Mouse (Mus musculus) stomach, embryonic 16.5 days (tissue): ENCODE results near the gene Crybb2. TPM values are rescaled to one million over a fixed set of nuclear protein-coding genes. Genes with fewer than 3 reads are reported as not detected.

Experiments used
- ATAC-seq: fragments of 200-750 bp; cut with Nextera tagmentation; 2 replicates; pipeline ENCODE4 v1.8.0; 2017; ENCODE audit warnings: moderate number of reproducible peaks, moderate TSS enrichment; ENCODE audit not compliant: insufficient read depth, low FRiP score
- H3K27ac ChIP-seq: fragments of 300-500 bp; sonication (generic); 2 replicates; pipeline ENCODE4 v1.5.1; 2014; ENCODE audit warnings: low read length
- H3K27me3 ChIP-seq: fragments of 300-500 bp; sonication (generic); 2 replicates; pipeline ENCODE4 v1.6.1; 2014; ENCODE audit warnings: low read length, control low read depth, mixed read lengths; ENCODE audit not compliant: control insufficient read depth, insufficient read depth
- H3K36me3 ChIP-seq: fragments of 300-500 bp; sonication (generic); 2 replicates; pipeline ENCODE4 v1.6.1; 2014; ENCODE audit warnings: low read length; ENCODE audit not compliant: control insufficient read depth, insufficient read depth
- H3K4me1 ChIP-seq: fragments of 300-500 bp; sonication (generic); 2 replicates; pipeline ENCODE4 v1.6.1; 2014; ENCODE audit warnings: low read length, control low read depth, mixed read lengths; ENCODE audit not compliant: control insufficient read depth, insufficient read depth
- H3K4me2 ChIP-seq: fragments of 300-500 bp; sonication (generic); 2 replicates; pipeline ENCODE4 v1.6.1; 2014; ENCODE audit warnings: low read depth, low read length, mixed read lengths
- H3K4me3 ChIP-seq: fragments of 300-500 bp; sonication (generic); replicated peaks from 2 replicates; pipeline ENCODE4 v1.5.1; 2014; ENCODE audit warnings: mild to moderate bottlenecking, low read length
- H3K9ac ChIP-seq: fragments of 300-500 bp; sonication (generic); 2 replicates; pipeline ENCODE4 v1.6.1; 2014; ENCODE audit warnings: low read length
- H3K9me3 ChIP-seq: fragments of 300-500 bp; sonication (generic); replicated peaks from 2 replicates; pipeline ENCODE4 v1.6.1; 2016; ENCODE audit warnings: low read length, control low read depth; ENCODE audit not compliant: control insufficient read depth
- WGBS: fragments of 180-500 bp; shearing (Covaris S2); extraction: QIAGEN DNeasy Blood & Tissue Kit; methylation state at CpG from one replicate; pipeline ENCODE4 v1.1.7; 2014; 5-methylcytosine and 5-hydroxymethylcytosine counted together
- polyA plus RNA-seq: library from polyadenylated mRNA; unstranded; fragments of >200 nt; fragmentation: Nextera tagmentation; extraction: Ambion mirVana; gene quantifications from 2 replicates; pipeline ENCODE4 v1.2.1, GENCODE M21; 2015

Crybb2 gene
- polyA plus RNA-seq, 1 experiment from 2014 or later, result not detected

DNA sequence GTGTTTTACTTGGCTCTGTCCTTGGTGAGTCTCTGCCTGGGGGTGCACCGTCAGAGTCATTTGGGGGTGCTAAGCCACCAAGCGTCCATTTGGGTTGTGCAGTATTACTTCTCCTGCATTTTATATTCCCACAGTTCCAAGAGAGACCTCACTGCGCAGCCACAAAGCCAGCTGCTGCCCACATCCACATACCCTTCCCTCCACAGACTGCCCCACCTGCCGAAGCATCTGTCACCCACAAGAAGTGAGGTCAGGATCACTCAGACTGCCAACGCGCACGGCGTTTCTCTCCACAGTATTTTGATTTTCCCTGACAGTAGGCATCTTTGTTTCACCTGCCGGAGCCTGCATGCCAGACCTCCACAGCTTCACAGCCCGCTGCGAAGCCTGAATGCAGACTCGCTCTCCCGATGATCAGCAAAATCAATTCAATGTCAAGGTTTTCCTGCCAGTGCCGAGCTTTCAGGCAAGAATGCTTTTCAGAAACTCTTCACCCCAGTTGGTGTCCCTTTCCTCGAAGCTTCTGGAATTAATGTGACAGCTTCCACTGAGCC is 38.6 kb downstream of the Crybb2 start:
- Histone ChIP-seq H3K27me3 (no peaks in the 10 kb centered on the region), H3K36me3 (no peaks in the 10 kb centered on the region), H3K27ac (no peak overlapping the region), H3K4me3 (no peak overlapping the region), H3K9ac (no peak overlapping the region), H3K4me2 (no peak overlapping the region), H3K4me1 (peaks cover 11% of the 10 kb centered on the region; the same call in 1 of the 2 replicates), H3K9me3 (no peaks in the 10 kb centered on the region)
- no peak for ATAC-seq
- WGBS, result 65% methylated on average over 15 of the region's 15 CpGs

GRCm38 (mm10) chr5:113030082-113030481 is 39.8 kb downstream of the Crybb2 start:
- no peaks in the 10 kb centered on the region for H3K36me3 ChIP-seq
- H3K27me3 ChIP-seq, result no peaks in the 10 kb centered on the region
- H3K4me2 ChIP-seq, result no peak overlapping the region
- H3K4me1 ChIP-seq, result peaks cover 7% of the 10 kb centered on the region; the same call in 1 of the 2 replicates
- no peak overlapping the region for H3K4me3 ChIP-seq
- no peaks in the 10 kb centered on the region for H3K9me3 ChIP-seq
- no peak overlapping the region for H3K27ac ChIP-seq
- 56% methylated on average over 3 of the region's 3 CpGs for WGBS
- ATAC-seq, result no peak
- no peak overlapping the region for H3K9ac ChIP-seq

- WGBS, result 51% methylated on average over 5 of the region's 5 CpGs
- ATAC-seq, result no peak
- Histone ChIP-seq H3K4me2 (no peak overlapping the region), H3K27me3 (no peaks in the 10 kb centered on the region), H3K27ac (no peak overlapping the region), H3K4me3 (no peak overlapping the region), H3K4me1 (peaks cover 16% of the 10 kb centered on the region), H3K9ac (no peak overlapping the region), H3K36me3 (no peaks in the 10 kb centered on the region), H3K9me3 (no peaks in the 10 kb centered on the region)
Measured at GRCm38 (mm10) chr5:113026706-113027105, 43.2 kb downstream of the Crybb2 start.

GRCm38 (mm10) chr5:113024154-113024764 is 45.7 kb downstream of the Crybb2 start:
- H3K9me3 ChIP-seq, result no peaks in the 10 kb centered on the region
- no peaks in the 10 kb centered on the region for H3K27me3 ChIP-seq
- H3K9ac ChIP-seq, result peak overlapping the region; percentile 54
- WGBS, result 12% methylated on average over 18 of the region's 18 CpGs
- H3K4me1 ChIP-seq, result peaks cover 16% of the 10 kb centered on the region
- peak overlapping the region; percentile 90 for H3K27ac ChIP-seq
- peak overlapping the region; percentile 35 for H3K4me3 ChIP-seq
- no peaks in the 10 kb centered on the region for H3K36me3 ChIP-seq
- peak; percentile 85 for ATAC-seq
- peak overlapping the region; percentile 59 for H3K4me2 ChIP-seq

GRCm38 (mm10) chr5:113018190-113018589 is 51.7 kb downstream of the Crybb2 start:
- no peak overlapping the region for H3K9ac ChIP-seq
- peaks cover 12% of the 10 kb centered on the region for H3K4me1 ChIP-seq
- no peaks in the 10 kb centered on the region for H3K36me3 ChIP-seq
- no peak for ATAC-seq
- no peak overlapping the region for H3K4me2 ChIP-seq
- H3K27ac ChIP-seq, result no peak overlapping the region
- no peak overlapping the region for H3K4me3 ChIP-seq
- WGBS, result 59% methylated on average over 8 of the region's 8 CpGs
- H3K27me3 ChIP-seq, result no peaks in the 10 kb centered on the region
- H3K9me3 ChIP-seq, result no peaks in the 10 kb centered on the region

- H3K36me3 ChIP-seq, result no peaks in the 10 kb centered on the region
- H3K4me3 ChIP-seq, result no peak overlapping the region
- H3K9ac ChIP-seq, result no peak overlapping the region
- no peak overlapping the region for H3K27ac ChIP-seq
- WGBS, result 83% methylated on average over 1 of the region's 1 CpGs
- H3K9me3 ChIP-seq, result no peaks in the 10 kb centered on the region
- H3K4me2 ChIP-seq, result no peak overlapping the region
- ATAC-seq, result no peak
- peaks cover 12% of the 10 kb centered on the region for H3K4me1 ChIP-seq
- no peaks in the 10 kb centered on the region for H3K27me3 ChIP-seq
Measured at GRCm38 (mm10) chr5:113017004-113017403, 52.9 kb downstream of the Crybb2 start.

DNA sequence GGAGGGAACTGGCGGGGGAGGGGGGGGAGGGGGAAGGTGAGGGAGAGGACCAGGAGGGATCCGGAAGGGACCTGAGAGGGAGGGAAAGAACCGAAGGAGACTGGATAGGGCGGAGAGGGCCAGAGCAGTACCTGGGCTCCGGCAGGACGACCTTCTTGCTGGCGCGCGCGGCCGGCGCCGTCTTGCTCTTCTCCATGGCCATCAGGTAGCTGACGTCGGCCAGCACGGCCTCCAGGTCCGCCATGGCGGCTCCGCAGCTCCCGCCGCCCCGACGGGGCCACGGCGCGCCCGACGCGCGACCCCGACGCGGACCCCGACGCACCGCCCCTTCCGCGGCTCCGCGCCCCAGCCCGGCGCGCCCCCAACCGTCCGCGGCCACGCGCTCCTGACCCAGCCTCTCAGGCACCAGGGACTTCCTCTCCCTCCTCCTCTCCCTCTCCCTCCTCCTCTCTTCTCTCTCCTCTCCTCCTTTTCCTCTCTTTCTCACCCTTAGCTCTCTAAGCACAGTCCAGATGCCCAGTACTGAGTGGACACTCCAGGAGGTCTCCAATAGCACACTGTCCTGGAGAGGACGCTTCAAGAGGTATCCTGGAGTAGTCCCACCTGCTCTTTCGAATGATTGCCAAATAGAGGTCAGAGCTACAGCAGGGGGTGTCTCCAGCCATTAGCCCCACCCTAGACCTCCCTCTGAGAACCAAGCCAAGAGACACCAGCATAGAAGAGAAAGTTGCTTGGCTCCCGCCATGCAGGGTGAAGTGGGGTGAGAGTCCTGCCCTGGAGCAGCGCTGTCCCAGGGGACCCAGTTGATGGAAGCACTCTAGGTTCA is 54.5 kb downstream of the Crybb2 start, which contains the start of gene Grk3:
Grk3 (minus strand) TSS at position 556 of the 826 bp plus-strand sequence.
- Histone ChIP-seq H3K9me3 (no peaks in the 10 kb centered on the region), H3K4me3 (peak within 1 kb of the TSS; percentile 69), H3K36me3 (no peaks in the 10 kb centered on the region), H3K27me3 (no peaks in the 10 kb centered on the region), H3K9ac (peak within 1 kb of the TSS; percentile 75), H3K4me2 (peak within 1 kb of the TSS; percentile 76), H3K4me1 (peaks cover 12% of the 10 kb centered on the region), H3K27ac (peak within 1 kb of the TSS; percentile 52; the same call in 1 of the 2 replicates)
- peak; percentile 88 for ATAC-seq
- WGBS, result 3% methylated on average over 39 of the region's 52 CpGs

DNA sequence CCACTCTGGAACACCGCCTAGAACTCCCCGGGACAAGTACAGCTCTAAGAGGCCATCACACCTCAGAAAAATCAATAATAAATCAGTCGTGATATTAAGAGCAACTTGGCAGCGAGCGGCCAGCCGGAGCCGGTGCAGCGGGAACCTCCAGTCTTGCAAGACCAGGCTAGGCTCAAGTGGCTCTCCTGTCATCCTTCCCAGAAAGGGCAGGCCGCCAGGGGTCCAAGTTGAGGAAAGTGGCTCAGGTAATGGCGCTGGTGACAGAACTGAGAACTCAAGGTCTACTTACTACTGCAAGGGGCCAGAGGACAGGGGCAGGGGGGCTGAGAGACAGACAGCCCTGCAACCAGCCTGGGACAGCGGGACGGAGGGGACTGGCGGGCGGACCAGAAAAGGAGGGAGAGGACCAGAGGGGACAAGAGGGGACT is 55.1 kb downstream of the Crybb2 start:
- Histone ChIP-seq H3K4me2 (peak overlapping the region; percentile 76), H3K4me3 (peak overlapping the region; percentile 69), H3K27ac (0 out of 2 replicates have a peak overlapping the region, but pooled peaks have one; percentile 52), H3K4me1 (peaks cover 12% of the 10 kb centered on the region), H3K9ac (peak overlapping the region; percentile 75), H3K9me3 (no peaks in the 10 kb centered on the region), H3K27me3 (no peaks in the 10 kb centered on the region), H3K36me3 (no peaks in the 10 kb centered on the region)
- peak; percentile 18; the same call in 1 of the 2 replicates for ATAC-seq
- under 1% methylated on average over 14 of the region's 14 CpGs for WGBS
